Mouse (Mus musculus) adrenal gland, adult 8-10 months (tissue): Measurements from ENCODE around the gene H2-D1. TPM values are rescaled to one million over a fixed set of nuclear protein-coding genes. Genes with fewer than 3 reads are reported as not detected.
"Not testable (repeated sequence)": the region's sequence is repeated elsewhere in the genome, so short reads cannot be mapped to it uniquely, and the experiment has no call there.

Experiments used
- DNase-seq: peaks from one replicate; pipeline ENCODE4 v3.0.0; 2022
- total RNA-seq, 4 experiments: library from RNA; stranded (reverse); gene quantifications; 2 replicates each; pipeline ENCODE4 v1.2.4; 2022

The H2-D1 gene
- 100 to 1,000 TPM; 209 to 349 (median 279) TPM for total RNA-seq

DNA sequence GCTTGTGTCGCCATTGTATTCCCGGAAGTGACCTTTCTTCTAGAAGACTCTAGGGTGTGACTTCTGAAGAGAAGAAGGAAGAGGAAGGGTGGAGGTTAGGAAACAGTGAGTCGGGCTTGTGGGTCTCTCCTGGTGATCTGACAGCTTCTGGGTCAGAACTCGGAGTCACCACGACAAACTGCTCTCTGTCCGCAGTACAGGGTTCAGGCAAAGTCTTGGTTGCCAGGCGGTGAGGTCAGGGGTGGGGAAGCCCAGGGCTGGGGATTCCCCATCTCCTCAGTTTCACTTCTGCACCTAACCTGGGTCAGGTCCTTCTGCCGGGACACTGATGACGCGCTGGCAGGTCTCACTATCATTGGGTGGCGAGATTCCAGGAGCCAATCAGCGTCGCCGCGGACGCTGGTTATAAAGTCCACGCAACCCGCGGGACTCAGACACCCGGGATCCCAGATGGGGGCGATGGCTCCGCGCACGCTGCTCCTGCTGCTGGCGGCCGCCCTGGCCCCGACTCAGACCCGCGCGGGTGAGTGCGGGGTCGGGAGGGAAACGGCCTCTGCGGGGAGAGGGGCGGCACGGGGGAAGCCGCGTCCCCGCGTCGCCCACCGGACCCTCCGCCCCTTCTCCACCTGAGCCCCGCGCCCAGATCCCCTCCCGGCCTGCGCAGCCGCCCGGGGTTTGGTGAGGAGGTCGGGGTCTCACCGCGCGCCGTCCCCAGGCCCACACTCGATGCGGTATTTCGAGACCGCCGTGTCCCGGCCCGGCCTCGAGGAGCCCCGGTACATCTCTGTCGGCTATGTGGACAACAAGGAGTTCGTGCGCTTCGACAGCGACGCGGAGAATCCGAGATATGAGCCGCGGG is at the start of gene H2-D1:
H2-D1 (plus strand) TSS at position 67 of the 859 bp plus-strand sequence.
- peak; percentile 96 for DNase-seq

DNA sequence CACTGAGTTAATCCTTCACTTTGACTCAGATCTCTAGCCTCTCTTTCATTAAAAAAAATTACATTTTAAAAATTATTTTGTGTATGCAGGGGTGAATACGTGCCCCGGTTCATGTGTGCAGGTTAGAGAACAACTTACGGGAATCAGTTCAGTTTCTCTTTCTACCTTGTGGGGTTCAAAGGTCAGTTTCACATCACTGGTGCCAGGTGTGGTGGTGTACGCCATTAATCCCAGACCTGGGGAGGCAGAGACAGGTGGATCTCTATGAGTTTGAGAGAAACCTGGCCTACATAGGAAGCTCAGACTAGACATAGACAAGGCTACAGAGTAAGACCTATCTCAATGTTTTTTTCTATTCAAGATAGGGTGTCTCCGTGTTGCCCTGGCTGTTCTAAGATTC is 49.5 kb upstream of the H2-D1 start:
- no peak for DNase-seq

DNA sequence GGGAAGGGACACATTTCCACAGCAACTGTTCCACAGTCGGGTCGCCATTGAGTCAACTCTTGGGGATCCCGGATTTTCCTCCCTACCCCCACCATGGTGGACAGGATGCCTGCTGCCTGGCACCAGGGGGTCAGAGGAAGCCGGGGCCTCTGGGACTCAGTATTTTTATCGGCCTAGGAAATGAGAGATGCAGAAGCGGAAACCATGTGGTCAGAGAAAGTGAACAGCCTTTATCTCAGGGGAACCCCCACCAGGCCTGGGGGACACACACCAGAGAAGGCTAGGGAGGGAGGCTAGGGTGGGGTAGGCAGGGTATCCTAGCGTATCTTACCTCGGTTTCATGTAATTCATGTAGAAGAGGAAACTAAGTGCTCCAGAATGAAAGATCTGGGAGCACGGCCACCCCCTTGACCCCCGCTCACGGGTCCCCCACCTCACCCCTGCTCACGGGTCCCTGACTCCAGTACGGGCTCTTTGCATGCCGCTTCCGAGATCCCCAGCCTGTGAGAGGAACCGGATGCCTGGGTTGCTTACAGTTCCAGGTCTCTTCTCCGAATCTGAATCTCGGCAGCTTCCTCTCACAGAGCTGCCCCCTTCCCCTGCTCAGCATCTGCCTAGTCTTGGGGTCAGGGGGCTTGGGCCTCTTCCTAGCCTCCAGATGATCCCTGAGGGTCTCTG is 43.9 kb upstream of the H2-D1 start:
- DNase-seq = no peak

DNA sequence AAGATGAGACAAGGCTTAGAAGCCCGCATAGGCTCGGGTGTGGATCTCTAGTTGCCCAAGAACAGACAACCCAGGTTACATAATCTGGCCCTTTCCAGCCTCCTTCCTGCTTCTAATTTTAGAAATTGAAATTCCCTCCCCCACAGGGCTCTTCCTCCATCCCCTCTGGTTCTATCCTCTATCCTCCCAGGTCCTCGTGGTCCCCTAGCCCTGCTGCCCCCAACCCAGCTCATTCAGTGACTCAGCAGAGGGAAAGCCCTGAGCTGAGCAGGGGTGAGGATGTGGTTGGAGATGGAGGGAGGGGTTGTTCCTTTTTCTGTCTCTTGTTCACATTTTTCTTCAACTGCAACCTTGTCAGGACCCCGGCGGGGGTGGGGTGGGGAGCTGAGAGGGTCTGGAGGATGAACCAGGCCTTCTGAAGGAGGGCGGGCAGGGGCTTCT is 42.9 kb upstream of the H2-D1 start:
- DNase-seq = no peak

DNA sequence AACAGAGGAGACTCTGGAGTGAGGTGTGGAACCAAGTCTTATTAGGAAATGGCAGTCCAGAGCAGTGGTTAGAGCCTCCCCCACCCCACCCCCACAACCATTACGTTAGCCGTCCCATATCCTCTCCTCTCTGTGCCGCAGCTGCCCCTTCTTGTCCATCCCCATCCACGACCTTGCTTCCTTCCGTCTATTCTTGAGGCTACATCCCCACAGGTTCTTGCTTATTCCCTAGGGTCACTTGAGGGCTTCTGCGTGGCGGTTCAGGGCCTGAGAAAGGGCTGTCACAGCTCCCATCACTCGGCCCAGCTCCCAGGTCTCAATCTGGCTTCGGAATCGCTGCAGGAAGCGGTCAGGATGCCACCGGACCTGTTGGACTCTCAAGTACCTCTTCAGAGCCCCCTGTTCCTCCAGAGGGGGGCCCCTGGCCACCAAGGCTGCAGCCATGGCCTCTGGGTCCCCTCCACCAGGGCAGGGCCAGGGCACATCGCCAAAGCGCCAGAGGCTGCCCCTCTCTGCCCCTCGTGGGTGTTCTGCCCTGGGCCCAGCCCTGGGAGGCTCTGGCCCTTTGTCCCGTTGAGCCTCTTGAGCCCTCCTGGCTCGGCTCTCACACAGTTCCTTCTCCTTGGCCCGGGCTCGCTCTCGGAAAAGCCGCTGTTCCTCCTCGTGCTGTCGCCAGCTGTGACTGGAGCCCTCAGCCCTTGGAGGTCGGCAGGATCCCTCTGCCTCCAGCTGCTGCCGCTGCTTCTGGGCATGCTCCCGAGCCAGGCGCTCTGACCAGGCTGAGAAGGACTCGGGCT is 42.2 kb upstream of the H2-D1 start, which contains the start of gene Gm16181:
Gm16181 (plus strand) TSS at position 679 of the 797 bp plus-strand sequence.
- no peak for DNase-seq

DNA sequence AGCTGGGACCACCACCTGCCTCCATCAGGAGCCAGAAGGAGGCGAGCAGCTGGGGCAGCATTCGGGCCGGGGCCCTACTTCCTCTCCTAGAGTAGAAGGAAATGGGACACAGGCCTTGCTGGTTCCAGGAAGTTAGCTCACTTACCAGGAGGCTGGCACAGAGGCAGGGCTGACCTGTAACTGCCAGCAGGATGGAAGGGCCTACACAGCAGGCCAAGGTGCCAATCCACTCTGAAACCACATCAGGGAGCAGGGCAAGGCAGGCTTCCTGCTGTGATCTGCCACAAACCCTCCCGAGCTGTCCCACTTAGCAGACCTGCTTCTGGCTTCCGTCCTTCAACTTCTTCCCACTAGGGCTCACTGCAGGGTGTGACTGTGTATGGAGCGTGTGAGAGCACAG is 40.2 kb upstream of the H2-D1 start:
- DNase-seq = no peak

DNA sequence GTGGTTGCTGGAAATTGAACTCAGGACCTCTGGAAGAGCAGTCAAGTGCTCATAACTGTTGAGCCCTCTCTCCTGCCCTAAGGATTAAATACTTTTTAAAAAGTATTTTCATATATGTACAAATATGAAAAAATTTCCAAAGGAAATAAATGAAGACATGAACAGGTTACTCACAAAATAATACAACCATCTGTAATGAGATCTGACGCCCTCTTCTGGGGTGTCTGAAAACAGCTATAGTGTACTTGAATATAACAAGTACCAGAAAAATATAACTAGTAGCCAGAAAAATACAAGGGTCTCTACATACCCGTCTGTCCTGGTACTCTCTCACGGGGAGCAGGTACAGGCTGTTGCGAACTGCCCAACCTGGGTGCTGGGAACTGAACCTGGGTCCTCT is 37.9 kb upstream of the H2-D1 start:
- DNase-seq = no peak

DNA sequence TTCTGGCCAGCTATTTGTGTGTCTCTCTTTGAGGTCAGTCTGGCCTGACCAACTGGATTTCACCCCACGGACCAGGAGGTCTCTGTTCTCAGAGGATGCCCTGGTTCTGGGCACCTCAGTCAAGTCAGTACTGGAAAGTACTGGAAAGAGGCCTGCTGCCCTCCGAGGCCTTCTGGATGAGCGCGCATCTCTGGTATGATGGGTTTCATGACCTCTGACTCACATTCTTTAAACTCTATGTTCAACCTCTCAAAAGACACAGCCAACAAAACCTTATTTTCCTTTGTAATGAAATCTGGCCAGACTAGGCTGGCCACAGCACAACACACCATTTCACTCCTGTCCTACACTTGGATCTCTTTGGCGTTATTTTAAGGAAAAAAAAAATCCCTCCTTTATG is 37.1 kb upstream of the H2-D1 start:
- no peak for DNase-seq

DNA sequence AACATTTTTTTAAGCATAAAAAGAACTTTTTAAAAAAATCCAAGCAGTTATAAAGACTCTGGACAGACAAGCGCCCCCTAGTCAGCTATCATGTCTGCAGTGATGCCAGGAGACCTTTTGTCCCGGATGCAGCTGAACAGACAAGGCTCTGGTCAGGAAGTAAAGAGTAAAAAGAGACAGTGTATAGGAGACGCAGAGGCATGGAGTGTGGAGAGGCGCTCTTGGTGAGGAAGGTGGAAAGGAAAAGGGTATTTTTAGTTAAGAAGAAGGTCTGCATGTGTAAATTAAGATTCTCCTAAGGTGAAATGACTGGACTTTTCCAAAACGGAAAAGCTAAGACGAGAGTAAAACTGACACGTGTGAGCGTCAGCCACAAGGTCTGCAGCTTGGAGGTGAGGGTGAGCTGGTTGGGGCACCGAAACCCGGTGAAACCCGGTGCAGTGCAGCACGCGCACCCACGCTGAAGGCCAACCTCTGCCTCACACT is 35.9 kb upstream of the H2-D1 start:
- no peak for DNase-seq

DNA sequence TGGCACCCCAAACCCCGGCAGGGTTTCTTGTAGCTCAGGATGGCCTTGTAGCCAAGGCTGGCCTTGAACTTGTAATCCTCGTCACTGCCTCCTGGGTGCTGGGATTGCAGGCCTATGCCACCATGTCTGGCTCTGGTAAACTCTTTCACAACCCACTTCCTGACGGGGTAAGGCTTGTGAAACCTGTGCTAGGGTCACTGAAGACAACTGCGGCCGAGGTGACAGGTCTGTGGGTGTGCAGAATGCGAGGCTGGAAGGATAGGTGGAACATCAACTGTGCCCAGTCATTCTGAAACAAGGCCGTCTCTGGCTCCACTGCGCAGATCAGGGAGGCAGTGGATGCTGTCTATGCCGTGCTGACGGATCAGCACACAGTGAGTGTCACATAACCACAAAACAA is 31.5 kb upstream of the H2-D1 start:
- DNase-seq = no peak

DNA sequence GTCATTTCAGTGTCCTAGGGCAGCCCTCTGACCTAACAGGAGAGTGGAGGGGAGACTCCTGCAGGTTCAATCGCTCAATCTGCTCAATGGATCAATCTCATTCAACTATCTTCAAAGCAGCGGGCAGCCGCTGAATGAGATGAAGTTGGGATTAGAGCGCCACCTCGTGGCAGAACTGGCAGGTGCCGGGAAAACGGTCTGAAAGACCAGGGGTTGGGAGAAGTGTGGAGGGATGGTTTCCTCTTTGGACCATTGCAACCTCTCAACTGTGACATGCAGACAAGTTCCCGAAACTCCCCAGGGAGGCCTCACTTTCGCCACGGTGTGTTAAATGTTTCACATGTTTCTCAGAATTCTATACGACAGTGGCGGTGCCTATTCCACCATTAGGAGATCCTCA is 30.5 kb upstream of the H2-D1 start:
- DNase-seq = no peak

DNA sequence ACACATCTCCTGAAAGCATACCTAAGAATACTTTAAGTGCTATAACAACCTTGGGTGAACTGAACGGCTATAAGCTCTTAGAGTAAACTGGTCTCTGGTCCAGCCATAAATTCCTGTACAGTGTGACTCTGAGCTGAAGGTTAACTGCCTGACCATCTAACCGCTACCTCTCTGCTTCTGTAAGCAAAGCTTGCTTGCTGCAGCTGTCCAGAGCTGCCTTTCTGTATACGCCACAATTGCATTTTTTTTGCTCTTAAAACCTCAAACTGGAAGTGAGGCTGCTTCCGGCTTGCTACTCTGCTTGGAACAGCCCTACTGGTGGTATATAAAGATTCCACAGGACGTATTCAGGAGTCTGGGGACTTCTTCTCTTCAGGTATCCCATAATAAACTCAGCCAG is 29.9 kb upstream of the H2-D1 start:
- no peak for DNase-seq

DNA sequence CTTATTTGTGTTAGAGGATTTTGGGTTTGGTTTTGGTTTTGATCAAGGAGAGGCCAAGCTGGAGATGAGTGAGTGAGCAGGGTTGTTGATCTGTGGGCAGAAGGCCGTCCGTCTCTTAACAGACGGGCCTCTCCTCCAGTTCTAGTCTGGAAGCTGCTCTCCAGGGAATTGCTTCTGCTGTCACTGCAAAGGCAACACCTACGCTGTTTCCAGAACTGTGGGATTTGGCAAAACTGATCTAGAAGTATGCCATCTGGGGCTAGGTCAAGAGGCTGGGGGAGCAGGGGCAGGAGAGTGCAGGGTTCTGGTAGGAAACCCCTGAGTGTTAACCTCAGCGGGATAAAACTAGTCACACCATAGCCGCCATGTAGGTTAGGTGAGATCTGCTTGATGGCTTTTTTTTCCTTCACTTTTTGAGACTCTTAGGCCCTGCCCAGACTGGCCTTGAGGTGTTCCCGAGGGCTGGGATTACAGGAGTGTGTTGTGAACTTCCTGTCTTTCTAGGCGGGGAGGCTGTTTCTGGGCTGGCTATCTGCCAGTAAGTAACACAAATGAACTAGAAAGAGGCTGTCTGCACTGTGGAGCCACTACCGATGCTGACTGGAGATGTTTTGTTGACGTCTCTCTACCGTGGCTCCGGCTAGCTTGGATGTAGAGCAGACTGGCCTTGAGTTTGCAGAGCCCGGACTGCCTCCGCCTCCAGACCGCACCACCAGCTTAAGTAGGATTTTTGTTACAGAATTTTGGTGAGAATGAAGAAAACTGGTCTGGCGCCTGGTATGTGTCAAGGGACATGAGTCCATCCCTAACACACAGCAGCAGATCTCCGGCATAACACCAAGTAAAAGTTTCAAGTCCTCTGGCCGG is 29.2 kb upstream of the H2-D1 start, which contains the start of gene Atp6v1g2:
Atp6v1g2 (plus strand) TSS at position 547 of the 867 bp plus-strand sequence.
- DNase-seq = no peak

DNA sequence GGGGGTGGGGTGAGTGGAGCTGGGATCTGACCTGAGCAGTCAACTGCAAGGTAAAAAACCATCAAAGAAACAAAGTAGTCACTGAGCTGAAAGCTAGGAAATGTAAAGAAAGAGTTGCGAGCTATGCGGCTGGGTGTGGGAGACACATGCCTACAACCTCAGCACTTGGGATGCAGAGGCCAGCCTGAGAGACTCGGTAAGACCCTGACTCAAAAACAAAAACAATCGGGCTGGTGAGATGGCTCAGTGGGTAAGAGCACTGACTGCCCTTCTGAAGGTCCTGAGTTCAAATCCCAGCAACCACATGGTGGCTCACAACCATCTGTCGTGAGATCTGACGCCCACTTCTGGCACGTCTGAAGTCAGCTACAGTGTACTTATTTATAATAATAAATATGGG is 28.4 kb upstream of the H2-D1 start:
- not testable (repeated sequence) for DNase-seq

DNA sequence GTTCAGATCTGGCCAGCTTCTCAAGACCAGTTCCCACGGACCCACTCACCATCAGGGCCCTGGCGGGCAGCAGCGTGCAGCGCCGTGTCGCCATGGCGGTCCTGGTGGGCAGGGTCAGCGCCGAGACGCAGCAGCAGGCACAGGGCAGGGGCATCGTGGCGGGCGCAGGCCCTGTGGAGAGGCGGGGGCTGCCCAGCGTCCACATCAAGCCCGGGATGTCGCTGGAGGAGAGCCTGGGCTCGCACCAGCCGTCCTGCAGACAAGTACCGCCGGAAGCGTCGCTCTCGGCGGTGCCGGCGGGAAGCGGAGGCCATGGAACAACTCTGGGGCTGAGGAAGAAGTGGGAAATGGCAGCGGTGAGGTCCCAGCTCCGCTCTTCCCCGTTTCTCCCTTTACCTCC is 27.6 kb upstream of the H2-D1 start:
- DNase-seq = no peak

DNA sequence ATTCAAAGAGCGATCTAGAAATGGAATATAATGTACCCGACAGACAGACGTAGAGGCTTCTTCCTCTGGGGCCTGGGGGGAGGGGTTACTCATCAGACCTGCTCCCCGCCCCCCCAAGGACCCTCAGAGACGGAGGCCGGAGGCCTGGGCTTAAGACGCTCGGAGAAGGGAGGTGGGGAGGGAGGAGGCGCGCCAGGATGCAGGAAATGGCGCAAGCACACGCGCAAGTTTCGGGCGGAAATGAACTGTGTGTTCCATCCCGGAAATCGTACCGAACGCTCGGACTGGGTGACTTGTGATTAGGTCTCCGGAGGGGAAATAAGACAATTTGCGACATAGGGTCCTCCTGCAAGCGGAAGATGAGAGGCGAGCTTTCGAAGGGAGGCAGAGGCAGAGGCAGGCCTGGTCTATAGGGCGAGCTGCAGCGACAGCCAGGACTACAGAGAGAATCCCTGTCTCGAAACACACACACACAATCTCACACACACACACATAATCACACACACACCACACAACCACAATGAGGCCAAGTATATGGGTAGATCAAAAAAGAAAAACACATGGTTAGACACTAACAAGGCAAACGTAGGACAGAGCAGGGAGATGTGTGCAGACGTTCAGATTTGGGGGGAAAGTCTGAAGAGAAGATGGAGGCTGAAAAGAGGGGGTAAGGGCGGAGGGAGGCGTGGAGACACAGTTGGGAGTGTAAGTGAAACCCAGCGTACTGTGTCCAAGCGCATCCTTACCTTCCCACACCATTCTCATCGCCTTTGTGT is 26.7 kb upstream of the H2-D1 start, which contains the start of gene Nfkbil1:
Nfkbil1 (minus strand) TSS at position 179 of the 776 bp plus-strand sequence.
- DNase-seq = peak; percentile 91

DNA sequence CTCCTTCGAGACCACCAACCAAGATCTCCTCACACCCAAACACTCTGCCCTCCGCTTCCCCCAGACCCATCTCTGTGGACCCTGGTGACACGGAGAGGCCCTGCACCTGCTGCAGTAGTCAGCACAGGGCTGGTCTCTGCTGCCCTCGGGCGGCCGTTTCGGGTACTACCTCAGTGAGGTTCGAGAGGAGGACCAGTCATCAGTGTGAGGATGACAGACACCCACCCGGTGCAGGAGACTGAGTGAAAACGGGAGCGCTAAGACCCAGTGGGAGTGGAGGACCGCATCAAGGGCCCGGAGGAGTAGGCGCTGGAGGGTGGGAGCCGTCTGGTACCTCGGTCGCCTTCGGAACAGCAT is 26.2 kb upstream of the H2-D1 start:
- peak; percentile 92 for DNase-seq

DNA sequence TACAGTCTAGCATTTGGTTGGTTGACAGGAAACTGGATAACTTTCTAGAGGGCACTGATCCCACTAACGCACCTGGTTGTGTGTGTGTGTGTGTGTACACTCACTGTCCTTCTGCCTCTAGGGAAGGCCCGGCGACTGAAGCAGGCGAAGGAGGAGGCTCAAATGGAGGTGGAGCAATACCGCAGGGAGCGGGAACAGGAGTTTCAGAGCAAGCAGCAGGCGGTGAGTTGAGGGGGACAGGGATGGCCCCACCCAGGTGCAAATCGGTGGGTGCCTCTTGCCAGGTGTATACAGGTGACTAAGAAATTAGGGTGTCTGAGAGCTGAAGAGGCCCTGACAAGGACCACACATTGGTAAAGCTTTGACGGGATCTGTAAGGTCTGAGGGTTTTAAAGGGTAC is 25.5 kb upstream of the H2-D1 start:
- DNase-seq = no peak

DNA sequence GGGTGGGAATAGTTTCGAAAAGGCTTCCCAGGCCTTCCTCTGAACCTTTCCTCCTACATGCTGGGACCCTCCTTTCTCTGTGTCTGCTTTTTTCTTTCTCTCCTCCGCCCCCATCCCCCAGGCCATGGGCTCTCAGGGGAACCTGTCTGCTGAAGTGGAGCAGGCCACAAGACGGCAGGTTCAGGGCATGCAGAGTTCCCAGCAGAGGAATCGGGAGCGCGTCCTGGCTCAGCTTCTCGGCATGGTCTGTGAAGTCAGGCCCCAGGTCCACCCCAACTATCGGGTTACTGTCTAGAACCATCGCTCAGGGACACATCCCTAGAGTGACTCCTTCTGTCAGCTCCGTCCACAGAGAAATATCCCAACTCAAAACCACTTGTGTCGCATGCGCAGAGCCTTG is 25.0 kb upstream of the H2-D1 start:
- no peak for DNase-seq

DNA sequence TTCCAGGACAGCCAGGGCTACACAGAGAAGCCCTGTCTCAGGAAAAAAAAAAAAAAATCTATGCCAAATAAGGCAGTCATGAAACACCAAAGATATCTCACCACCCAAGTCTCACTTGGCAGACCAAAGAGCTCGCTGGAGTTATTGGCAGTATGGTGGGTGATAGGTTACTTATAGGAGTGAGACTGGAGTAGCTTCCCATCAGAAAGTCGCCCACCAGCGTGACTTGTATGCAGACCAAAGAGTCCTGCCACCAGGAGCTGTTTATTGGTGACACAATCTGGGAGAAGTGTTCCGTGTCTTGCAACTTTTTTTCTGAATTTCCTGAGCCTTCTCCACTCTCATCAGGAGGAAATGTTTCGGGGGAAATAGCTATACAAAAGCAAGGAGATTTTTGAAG is 22.8 kb upstream of the H2-D1 start:
- no peak for DNase-seq
